Mouse (Mus musculus) limb, embryonic 15.5 days (tissue): Measurements from ENCODE around the gene Cd2ap. TPM values are rescaled to one million over a fixed set of nuclear protein-coding genes. Genes with fewer than 3 reads are reported as not detected.

Source experiments
- ATAC-seq: fragments of 200-750 bp; cut with Nextera tagmentation; 2 replicates; pipeline ENCODE4 v1.8.0; 2017; ENCODE audit warnings: low read depth, moderate TSS enrichment; ENCODE audit not compliant: insufficient number of reproducible peaks, low FRiP score, low TSS enrichment
- H3K27ac ChIP-seq: fragments of 300-500 bp; sonication (generic); 2 replicates; pipeline ENCODE4 v1.5.1; 2015; ENCODE audit warnings: moderate library complexity, mild to moderate bottlenecking, inconsistent platforms
- H3K27me3 ChIP-seq: fragments of 300-500 bp; sonication (generic); 2 replicates; pipeline ENCODE4 v1.6.1; 2015; ENCODE audit warnings: inconsistent platforms
- H3K36me3 ChIP-seq: fragments of 300-500 bp; sonication (generic); 2 replicates; pipeline ENCODE4 v1.6.1; 2015; ENCODE audit warnings: inconsistent platforms
- H3K4me1 ChIP-seq: fragments of 300-500 bp; sonication (generic); 2 replicates; pipeline ENCODE4 v1.6.1; 2015; ENCODE audit warnings: inconsistent platforms
- H3K4me2 ChIP-seq: fragments of 300-500 bp; sonication (generic); 2 replicates; pipeline ENCODE4 v1.6.1; 2015; ENCODE audit warnings: mild to moderate bottlenecking, inconsistent platforms
- H3K4me3 ChIP-seq: fragments of 300-500 bp; sonication (generic); 2 replicates; pipeline ENCODE4 v1.5.1; 2015; ENCODE audit warnings: mild to moderate bottlenecking, inconsistent platforms
- H3K9ac ChIP-seq: fragments of 300-500 bp; sonication (generic); 2 replicates; pipeline ENCODE4 v1.6.1; 2015; ENCODE audit warnings: inconsistent platforms
- H3K9me3 ChIP-seq: fragments of 300-500 bp; sonication (generic); 2 replicates; pipeline ENCODE4 v1.6.1; 2016; ENCODE audit warnings: inconsistent platforms
- WGBS: fragments of 180-500 bp; shearing (Covaris S2); methylation state at CpG from one replicate; pipeline ENCODE4 v1.1.7; 2015; 5-methylcytosine and 5-hydroxymethylcytosine counted together
- polyA plus RNA-seq: library from polyadenylated mRNA; unstranded; fragments of >200 nt; fragmentation: Nextera tagmentation; extraction: Ambion mirVana; gene quantifications from 2 replicates; pipeline ENCODE4 v1.2.1, GENCODE M21; 2015

Cd2ap gene
- polyA plus RNA-seq, 1 experiment from 2014 or later = 25.0 TPM

DNA sequence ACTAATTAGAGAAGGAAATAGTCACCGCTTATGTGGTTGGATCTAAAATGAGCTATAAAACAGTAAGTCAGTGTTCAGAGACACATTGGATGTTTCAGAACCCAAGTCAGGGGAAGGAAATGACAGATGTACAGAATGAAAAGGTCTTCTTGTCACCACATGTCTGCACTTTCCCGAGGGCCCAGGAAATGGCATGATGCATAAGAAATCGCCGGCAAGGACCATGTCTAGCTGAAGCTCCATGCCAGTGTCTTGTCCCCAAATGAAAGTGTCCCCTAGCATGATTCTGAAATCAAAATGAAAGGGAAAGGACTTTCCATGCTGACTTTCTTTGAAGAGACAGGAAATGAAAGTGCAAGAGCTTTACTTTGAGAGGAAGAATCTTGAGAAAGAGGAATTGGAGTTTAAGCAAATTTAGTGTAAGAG, 10.8 kb upstream of the Cd2ap start:
- Histone ChIP-seq H3K4me1 (peaks cover 3% of the 10 kb centered on the region; the same call in 1 of the 2 replicates), H3K4me2 (no peak overlapping the region), H3K36me3 (no peaks in the 10 kb centered on the region), H3K9me3 (no peaks in the 10 kb centered on the region), H3K27ac (no peak overlapping the region), H3K9ac (no peak overlapping the region), H3K4me3 (no peak overlapping the region), H3K27me3 (no peaks in the 10 kb centered on the region)
- no peak for ATAC-seq
- WGBS = 55% methylated on average over 4 of the region's 4 CpGs

DNA sequence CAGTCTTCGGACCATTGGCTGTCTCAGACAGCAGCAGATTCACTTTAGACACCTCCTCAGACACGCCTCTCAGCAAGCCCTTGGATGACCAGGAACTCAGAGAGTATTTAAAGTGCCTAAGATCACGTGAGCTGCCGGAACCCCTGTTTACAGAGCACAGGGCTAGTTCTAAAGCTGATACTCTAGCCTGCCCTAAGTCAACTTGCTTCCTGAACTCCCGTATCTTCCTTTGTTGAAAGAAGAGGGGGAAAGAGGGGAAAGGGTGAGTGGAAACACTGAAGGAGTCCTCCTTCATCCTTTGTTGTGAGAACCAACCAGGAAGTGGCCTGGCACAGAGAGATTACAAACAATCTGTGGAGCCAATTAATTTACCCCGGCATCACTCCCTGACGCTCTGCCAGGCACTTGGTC, 8.6 kb upstream of the Cd2ap start:
- Histone ChIP-seq H3K4me1 (peaks cover 3% of the 10 kb centered on the region; the same call in 1 of the 2 replicates), H3K9ac (no peak overlapping the region), H3K4me3 (no peak overlapping the region), H3K27me3 (no peaks in the 10 kb centered on the region), H3K36me3 (no peaks in the 10 kb centered on the region), H3K9me3 (no peaks in the 10 kb centered on the region), H3K27ac (no peak overlapping the region), H3K4me2 (no peak overlapping the region)
- 69% methylated on average over 7 of the region's 7 CpGs for WGBS
- no peak for ATAC-seq

DNA sequence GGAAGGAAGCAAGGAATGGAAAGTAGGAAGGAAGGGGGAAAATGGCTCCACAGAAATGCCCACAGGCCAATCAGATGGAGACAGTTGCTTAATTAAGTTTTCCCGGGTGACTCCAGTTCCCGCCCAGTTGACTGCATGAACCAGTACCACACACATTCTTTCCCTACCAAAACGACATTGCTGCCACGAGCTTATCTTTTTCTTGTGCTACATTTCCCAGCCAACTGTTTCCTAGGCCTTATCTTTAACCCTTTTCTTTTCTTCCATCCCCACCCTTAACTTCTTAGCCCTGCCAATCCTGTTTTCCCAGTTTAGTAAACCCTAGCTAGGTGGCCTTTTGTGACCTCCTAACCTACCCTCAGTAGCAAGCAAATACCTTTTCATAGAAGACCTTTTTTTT, 7.9 kb upstream of the Cd2ap start:
- Histone ChIP-seq H3K4me3 (no peak overlapping the region), H3K4me2 (no peak overlapping the region), H3K36me3 (no peaks in the 10 kb centered on the region), H3K27ac (no peak overlapping the region), H3K9me3 (no peaks in the 10 kb centered on the region), H3K9ac (no peak overlapping the region), H3K27me3 (no peaks in the 10 kb centered on the region), H3K4me1 (peaks cover 3% of the 10 kb centered on the region; the same call in 1 of the 2 replicates)
- ATAC-seq = no peak
- WGBS = 69% methylated on average over 4 of the region's 4 CpGs

DNA sequence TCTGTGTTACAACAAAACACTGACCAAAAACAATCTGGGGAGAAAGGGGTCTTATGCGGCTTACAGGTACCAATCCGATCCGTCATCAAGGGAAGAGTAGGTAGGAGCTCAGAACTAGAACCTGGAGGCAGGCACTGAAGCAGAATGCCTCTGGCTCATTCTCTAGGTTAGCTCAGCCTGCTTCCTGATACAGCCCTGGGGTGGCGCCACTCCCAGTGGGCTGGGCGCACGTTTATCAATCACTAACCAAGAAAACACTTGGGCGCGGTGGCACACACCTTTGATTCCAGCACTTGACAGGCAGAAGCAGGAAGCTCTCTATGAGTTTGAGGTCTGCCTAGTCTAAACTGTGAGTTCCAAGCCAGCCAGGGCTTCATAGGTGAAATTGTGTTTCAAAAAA, 7.3 kb upstream of the Cd2ap start:
- Histone ChIP-seq H3K4me2 (no peak overlapping the region), H3K4me3 (no peak overlapping the region), H3K9me3 (no peaks in the 10 kb centered on the region), H3K27me3 (no peaks in the 10 kb centered on the region), H3K4me1 (peaks cover 3% of the 10 kb centered on the region; the same call in 1 of the 2 replicates), H3K9ac (no peak overlapping the region), H3K36me3 (no peaks in the 10 kb centered on the region), H3K27ac (no peak overlapping the region)
- no peak for ATAC-seq
- 83% methylated on average over 8 of the region's 8 CpGs for WGBS

DNA sequence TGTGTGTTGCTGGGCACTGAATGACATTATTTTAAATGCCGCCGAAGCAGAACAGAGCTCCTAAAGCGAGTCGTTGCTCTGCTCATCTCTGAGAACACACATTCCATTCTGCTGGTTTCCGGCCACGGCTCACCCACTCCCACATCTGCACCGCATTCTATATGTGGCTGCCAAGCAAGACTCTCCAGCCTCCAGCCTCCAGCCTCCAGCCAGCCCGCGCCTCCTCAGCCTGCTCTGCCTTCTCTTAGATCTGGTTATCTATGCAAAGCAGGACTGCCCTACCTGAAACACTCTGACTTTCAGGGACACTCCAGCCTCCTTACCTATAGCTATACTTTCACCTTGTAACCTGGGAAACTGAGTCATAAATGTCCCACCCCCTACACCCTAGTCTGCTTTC, 6.8 kb upstream of the Cd2ap start:
- Histone ChIP-seq H3K4me1 (peaks cover 3% of the 10 kb centered on the region; the same call in 1 of the 2 replicates), H3K4me2 (no peak overlapping the region), H3K36me3 (no peaks in the 10 kb centered on the region), H3K9me3 (no peaks in the 10 kb centered on the region), H3K27me3 (no peaks in the 10 kb centered on the region), H3K4me3 (no peak overlapping the region), H3K9ac (no peak overlapping the region), H3K27ac (no peak overlapping the region)
- ATAC-seq = no peak
- WGBS = 45% methylated on average over 9 of the region's 9 CpGs

DNA sequence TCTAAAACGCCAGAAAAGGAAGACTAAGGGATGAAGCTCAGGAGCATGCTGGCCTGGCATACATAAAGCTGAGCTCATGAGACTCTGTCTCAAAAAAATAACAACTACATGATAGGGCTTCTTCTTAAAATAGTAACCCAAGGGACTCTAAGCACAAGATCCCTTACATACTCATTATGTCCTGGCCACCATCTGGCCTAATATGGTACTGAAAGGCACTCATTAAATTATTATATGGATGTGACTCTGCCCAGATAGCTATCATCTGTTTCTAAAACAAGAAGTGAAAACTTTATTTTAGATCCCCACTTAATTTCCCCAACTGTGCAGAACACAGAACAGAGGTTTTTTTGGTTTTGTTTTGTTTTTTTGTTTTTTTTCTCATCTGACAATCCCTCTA, 6.4 kb upstream of the Cd2ap start:
- H3K36me3 ChIP-seq = no peaks in the 10 kb centered on the region
- no peak overlapping the region for H3K4me3 ChIP-seq
- no peaks in the 10 kb centered on the region for H3K27me3 ChIP-seq
- WGBS = 61% methylated on average over 1 of the region's 1 CpGs
- H3K4me2 ChIP-seq = no peak overlapping the region
- peaks cover 3% of the 10 kb centered on the region; the same call in 1 of the 2 replicates for H3K4me1 ChIP-seq
- no peak overlapping the region for H3K9ac ChIP-seq
- H3K9me3 ChIP-seq = no peaks in the 10 kb centered on the region
- H3K27ac ChIP-seq = no peak overlapping the region
- ATAC-seq = no peak

DNA sequence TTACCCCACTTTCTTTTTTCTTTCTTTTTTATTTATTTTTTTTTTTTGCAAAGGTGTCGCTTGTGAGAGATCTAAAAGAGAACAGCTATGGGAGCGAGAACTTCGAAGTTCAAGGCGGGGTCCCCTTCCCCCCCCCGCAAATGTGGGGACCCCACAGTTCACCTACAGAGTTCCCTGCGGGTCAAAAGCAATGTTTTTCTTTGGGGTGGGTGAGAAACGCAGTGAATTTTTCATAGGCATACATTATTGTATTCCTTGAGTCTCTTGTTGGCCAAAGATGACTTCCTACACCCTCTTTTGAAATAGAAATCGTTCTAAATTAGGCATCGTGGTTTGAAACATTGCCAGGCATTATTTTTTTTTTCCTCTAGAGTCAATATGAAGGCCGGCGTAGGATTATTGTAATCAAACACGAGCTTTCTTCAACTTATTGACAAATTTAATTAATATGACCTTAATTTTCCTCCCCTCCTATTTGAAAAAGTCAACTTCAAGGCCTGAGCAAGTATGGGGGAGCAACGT, 500 bp upstream of the Cd2ap start:
- H3K4me1 ChIP-seq = peaks cover 7% of the 10 kb centered on the region
- no peaks in the 10 kb centered on the region for H3K36me3 ChIP-seq
- 23% methylated on average over 13 of the region's 13 CpGs for WGBS
- H3K4me2 ChIP-seq = peak overlapping the region; percentile 67
- H3K27ac ChIP-seq = peak overlapping the region; percentile 98; the same call in 1 of the 2 replicates
- H3K4me3 ChIP-seq = peak overlapping the region; percentile 87
- H3K27me3 ChIP-seq = no peaks in the 10 kb centered on the region
- no peaks in the 10 kb centered on the region for H3K9me3 ChIP-seq
- ATAC-seq = no peak
- H3K9ac ChIP-seq = 0 out of 2 replicates have a peak overlapping the region, but pooled peaks have one; percentile 94

DNA sequence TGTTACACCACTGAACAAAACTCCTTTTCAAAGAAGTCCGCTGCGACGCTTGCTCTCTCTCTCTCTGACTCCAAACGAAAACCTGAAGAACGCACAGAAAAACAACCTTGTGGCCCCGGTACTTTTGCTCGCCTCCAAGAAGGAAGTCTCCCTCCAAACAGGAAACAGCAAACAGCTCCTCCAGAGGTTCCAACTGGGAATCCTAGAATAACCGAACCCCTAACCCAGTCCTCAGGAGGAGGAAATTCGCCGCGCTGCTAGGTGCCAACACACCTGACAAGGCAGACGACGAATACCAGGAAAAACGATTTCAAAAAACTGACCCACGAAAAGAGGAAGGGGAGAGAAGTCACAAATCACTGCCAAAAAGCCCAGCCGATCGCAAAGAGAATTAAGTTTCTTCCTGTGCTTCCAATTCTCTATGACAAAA, 879 bp downstream of the Cd2ap start:
- Histone ChIP-seq H3K27ac (peak overlapping the region; percentile 98), H3K9me3 (no peaks in the 10 kb centered on the region), H3K9ac (peak overlapping the region; percentile 94), H3K4me1 (peaks cover 7% of the 10 kb centered on the region), H3K4me2 (peak overlapping the region; percentile 67), H3K27me3 (no peaks in the 10 kb centered on the region), H3K4me3 (peak overlapping the region; percentile 87), H3K36me3 (no peaks in the 10 kb centered on the region)
- WGBS = under 1% methylated on average over 17 of the region's 17 CpGs
- ATAC-seq = no peak

DNA sequence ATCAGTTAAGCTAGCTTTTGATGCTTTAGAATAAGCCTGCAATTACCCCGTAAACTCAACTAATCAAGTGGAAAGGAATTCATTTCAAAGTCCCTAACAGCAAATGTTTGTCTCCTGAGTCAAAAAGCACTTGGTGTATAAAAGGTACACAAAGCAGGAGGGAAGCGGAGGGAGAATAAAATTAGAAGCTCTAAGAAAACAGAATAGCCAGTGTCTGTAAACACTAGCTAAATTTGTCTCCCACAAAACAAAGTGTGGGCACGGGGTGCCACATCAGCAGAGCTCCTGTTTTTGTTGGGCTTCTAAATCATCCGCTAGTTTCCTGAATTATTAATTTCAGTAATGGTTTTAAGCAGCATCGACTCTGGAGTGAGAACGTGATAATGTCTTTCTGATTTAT, 1.4 kb downstream of the Cd2ap start:
- H3K9me3 ChIP-seq = no peaks in the 10 kb centered on the region
- no peaks in the 10 kb centered on the region for H3K36me3 ChIP-seq
- H3K4me3 ChIP-seq = peak overlapping the region; percentile 87
- 14% methylated on average over 6 of the region's 6 CpGs for WGBS
- H3K4me1 ChIP-seq = peaks cover 7% of the 10 kb centered on the region
- H3K4me2 ChIP-seq = peak overlapping the region; percentile 67
- H3K27ac ChIP-seq = peak overlapping the region; percentile 98
- H3K9ac ChIP-seq = peak overlapping the region; percentile 94; the same call in 1 of the 2 replicates
- ATAC-seq = no peak
- no peaks in the 10 kb centered on the region for H3K27me3 ChIP-seq

DNA sequence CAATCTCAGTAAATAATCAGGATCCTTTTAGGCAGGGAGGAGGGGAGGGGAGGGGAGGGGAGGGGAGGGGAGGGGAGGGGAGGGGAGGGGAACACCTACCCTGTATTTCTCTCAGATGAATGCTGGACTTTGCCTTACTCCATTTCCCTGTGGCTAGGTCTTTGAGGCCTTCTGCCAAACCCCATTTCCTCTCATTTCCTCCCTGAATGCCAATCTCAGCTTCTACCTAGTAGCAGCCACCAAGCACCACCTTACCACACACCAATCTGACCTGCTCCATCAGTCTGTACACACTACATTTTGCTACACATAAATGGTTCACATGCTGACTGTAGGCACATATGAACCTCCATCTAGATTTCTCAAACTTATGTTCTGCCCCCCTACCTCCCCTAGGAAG, 6.0 kb downstream of the Cd2ap start:
- H3K4me2 ChIP-seq = no peak overlapping the region

DNA sequence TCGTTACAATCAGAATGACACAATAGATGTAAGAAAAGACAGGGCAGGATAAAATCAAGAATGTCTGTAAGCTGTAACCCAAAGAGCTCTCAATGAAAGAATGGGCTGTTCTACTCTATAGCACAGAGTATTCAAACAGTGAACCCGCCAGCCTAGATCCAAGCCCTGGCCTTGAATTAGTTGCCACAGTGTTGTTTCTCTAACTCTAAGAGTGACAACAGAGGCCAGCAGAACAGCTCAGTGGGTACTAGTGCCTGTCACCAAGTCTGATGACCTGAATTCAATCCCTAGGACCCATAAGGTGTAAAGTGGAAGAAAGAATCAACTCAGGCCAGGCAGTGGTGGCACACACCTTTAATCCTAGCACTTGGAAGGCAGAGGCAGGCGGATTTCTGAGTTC, 13.3 kb downstream of the Cd2ap start:
- Histone ChIP-seq H3K27ac (no peak overlapping the region), H3K4me1 (no peaks in the 10 kb centered on the region), H3K36me3 (no peaks in the 10 kb centered on the region), H3K4me3 (no peak overlapping the region), H3K27me3 (no peaks in the 10 kb centered on the region), H3K4me2 (no peak overlapping the region), H3K9ac (no peak overlapping the region), H3K9me3 (no peaks in the 10 kb centered on the region)
- 92% methylated on average over 3 of the region's 3 CpGs for WGBS
- ATAC-seq = no peak

More for the DNA sequence above, 6.0 kb downstream of the Cd2ap start:
- Histone ChIP-seq H3K27ac (no peak overlapping the region), H3K36me3 (no peaks in the 10 kb centered on the region), H3K9me3 (no peaks in the 10 kb centered on the region), H3K27me3 (no peaks in the 10 kb centered on the region), H3K4me3 (no peak overlapping the region), H3K9ac (no peak overlapping the region), H3K4me1 (peaks cover 4% of the 10 kb centered on the region; the same call in 1 of the 2 replicates)
- no peak for ATAC-seq

DNA sequence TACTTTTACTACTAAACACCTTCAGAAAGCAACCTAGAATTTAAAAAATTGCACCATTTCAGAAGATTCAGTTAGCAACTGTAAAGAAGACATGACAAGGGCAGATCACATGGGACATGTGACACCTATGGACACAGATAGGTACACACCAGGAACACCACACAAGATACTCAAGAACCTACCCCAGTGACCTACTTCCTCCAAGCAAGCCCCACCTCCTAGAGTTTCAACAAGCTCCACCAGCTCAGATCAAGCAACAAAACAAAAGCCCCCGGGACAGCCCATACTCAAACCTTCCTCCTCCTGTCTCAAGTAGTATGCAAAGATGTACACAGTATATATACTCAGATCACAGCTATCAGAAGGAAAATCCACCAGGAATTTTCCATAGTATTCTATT, 16.1 kb downstream of the Cd2ap start:
- Histone ChIP-seq H3K27ac (no peak overlapping the region), H3K9me3 (no peaks in the 10 kb centered on the region), H3K4me3 (no peak overlapping the region), H3K4me2 (no peak overlapping the region), H3K36me3 (no peaks in the 10 kb centered on the region), H3K27me3 (no peaks in the 10 kb centered on the region), H3K9ac (no peak overlapping the region), H3K4me1 (no peaks in the 10 kb centered on the region)
- 84% methylated on average over 1 of the region's 1 CpGs for WGBS
- no peak for ATAC-seq

DNA sequence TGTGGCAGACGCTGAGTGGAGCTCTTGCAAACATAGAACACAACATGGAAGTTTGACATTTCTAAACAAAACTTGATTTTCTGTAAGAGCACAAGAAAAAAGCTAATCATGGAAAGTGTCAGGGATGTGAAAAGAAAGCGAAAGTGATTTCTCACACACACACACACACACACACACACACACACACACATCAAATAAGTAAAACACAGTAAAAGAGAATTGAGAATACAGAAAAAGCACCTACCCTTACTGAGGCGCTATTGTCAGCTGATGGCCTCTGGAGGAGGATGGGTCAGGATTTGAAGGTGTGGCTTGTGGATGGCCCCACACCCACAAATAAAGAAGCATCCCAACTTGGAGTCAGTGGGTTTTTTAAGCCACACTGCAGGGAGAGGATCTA, 19.0 kb downstream of the Cd2ap start:
- Histone ChIP-seq H3K4me3 (no peak overlapping the region), H3K4me2 (no peak overlapping the region), H3K9ac (no peak overlapping the region), H3K9me3 (no peaks in the 10 kb centered on the region), H3K36me3 (no peaks in the 10 kb centered on the region), H3K27me3 (no peaks in the 10 kb centered on the region), H3K4me1 (no peaks in the 10 kb centered on the region), H3K27ac (no peak overlapping the region)
- 75% methylated on average over 3 of the region's 3 CpGs for WGBS
- no peak for ATAC-seq
